Mouse (Mus musculus) B cell, adult 62 days (primary cell): Measurements from ENCODE around the gene Olfr1043. TPM values are rescaled to one million over a fixed set of nuclear protein-coding genes. Genes with fewer than 3 reads are reported as not detected.

Source experiments
- total RNA-seq: library from RNA; stranded (reverse); gene quantifications from 4 replicates; pipeline ENCODE4 v1.2.4, GENCODE M21; 2023

Olfr1043 gene
- total RNA-seq: not detected in 4 replicates

DNA sequence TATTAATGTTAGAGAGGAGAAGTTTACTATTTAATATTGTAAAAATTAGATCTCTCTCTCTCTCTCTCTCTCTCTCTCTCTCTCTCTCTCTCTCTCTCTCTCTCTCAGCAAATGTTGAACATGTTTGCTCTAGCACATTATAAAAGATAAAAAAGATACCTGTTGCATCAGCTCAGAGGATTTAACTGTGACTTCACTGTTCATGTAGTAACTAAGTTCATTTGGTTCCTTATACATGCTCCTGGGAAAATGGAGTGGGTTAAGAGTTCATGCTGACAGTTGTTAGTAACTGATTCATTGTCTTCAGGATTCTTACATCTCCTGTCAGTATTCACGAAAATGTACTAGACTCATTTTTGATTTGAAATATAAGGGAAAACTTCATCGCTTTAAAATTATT lies at the start of gene Olfr1043:
Gene Olfr1043, minus strand, starts transcription at position 101 of the 400 bp plus-strand sequence.

DNA sequence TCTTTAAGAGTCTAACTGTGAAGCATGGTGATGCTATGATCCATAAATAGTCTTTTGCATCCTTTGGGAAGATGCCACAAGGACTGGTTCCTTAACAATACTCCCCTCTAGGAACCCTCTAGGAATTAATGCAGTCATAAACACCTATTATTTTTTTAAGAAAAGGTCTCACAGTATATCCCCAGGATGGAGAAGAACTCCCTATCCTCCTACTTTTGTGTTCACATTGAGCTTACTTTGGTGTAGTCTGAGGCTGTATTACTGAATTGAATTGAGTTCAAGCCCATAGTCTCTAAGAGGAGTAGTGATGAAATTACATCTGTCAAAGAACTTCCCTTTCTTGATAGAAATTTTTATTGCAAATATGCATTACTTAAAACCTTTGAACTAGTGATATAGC lies 35.6 kb upstream of the Olfr1043 start, which contains the start of gene Olfr1045:
Gene Olfr1045, minus strand, starts transcription at position 101 of the 400 bp plus-strand sequence.

DNA sequence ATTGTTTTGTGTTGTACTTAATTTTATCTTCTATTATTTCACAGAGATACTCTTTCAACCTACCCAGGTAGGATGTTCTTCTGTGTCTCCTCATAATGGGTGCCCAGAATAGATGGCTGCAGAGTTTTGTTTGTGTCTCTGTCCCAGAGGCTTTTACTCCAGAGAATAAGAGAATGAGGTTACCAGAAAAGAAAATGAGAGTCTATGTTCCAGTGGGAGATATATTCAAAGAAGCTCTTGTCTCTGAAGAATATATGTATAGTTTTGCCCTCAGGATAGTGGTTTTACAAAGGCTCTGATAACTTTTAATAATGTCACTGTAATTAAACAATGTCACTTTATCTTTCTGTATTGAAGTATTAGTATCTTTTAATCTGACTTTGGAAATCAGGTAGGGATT lies 18.3 kb upstream of the Olfr1043 start, which contains the start of gene Olfr52:
Gene Olfr52, minus strand, starts transcription at position 101 of the 400 bp plus-strand sequence.

DNA sequence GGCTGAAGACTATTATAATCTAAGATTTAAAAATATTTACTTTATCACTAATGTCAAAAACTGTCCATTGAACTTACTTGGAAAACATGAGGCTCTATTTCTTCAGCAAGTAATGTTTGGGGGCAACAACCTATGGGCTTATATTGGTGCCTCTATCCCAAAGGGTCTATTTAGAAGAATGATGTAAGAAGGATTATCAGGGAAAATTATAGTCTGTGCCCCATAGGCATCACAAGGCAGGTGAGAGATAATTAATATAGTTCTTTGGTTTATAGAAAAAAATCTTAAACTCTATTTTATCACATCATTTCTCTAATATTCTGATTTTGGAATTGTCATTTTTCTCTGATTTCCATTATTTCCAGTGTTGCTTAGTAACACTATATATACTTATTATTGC lies 10.4 kb upstream of the Olfr1043 start, which contains the start of gene Olfr1044:
Gene Olfr1044, minus strand, starts transcription at position 101 of the 400 bp plus-strand sequence.

GRCm38 (mm10) chr2:86161738-86162137 lies 5.6 kb downstream of the Olfr1043 start, which contains the start of gene Olfr1042:
Gene Olfr1042, minus strand, starts transcription at chr2:86161838.

GRCm38 (mm10) chr2:86146632-86147031 lies 20.7 kb downstream of the Olfr1043 start, which contains the start of gene Olfr1040:
Gene Olfr1040, minus strand, starts transcription at chr2:86146732.

GRCm38 (mm10) chr2:86135828-86136227 lies 31.5 kb downstream of the Olfr1043 start, which contains the start of gene Olfr1039:
Gene Olfr1039, minus strand, starts transcription at chr2:86135928.

Other genes with a start within 250 kb of the Olfr1043 start
- not detected in 4 replicates for gene Olfr1026, start 246.0 kb downstream of the Olfr1043 start, total RNA-seq
- 0.15 TPM in 1 of 4 replicates, not detected in the others for gene Olfr1028, start 217.1 kb downstream of the Olfr1043 start, total RNA-seq
- not detected in 4 replicates for gene Olfr1029, start 193.6 kb downstream of the Olfr1043 start, total RNA-seq
- not detected in 4 replicates for gene Olfr1030, start 188.2 kb downstream of the Olfr1043 start, total RNA-seq
- not detected in 4 replicates for gene Olfr1031, start 177.2 kb downstream of the Olfr1043 start, total RNA-seq
- gene Olfr1032, start 162.0 kb downstream of the Olfr1043 start, total RNA-seq: not detected in 4 replicates
- gene Olfr1033, start 146.9 kb downstream of the Olfr1043 start, total RNA-seq: not detected in 4 replicates
- gene Olfr1034, start 121.7 kb downstream of the Olfr1043 start, total RNA-seq: not detected in 4 replicates
- not detected in 4 replicates for gene Olfr1036, start 93.5 kb downstream of the Olfr1043 start, total RNA-seq
- gene Olfr1037, start 80.1 kb downstream of the Olfr1043 start, total RNA-seq: not detected in 4 replicates
- not detected in 4 replicates for gene Olfr1039, start 31.6 kb downstream of the Olfr1043 start, total RNA-seq
- not detected in 4 replicates for gene Olfr1040, start 20.8 kb downstream of the Olfr1043 start, total RNA-seq
- not detected in 4 replicates for gene Olfr1042, start 5.7 kb downstream of the Olfr1043 start, total RNA-seq
- not detected in 4 replicates for gene Olfr1044, start 10.3 kb upstream of the Olfr1043 start, total RNA-seq
- gene Olfr52, start 18.2 kb upstream of the Olfr1043 start, total RNA-seq: not detected in 4 replicates
- gene Olfr1045, start 35.5 kb upstream of the Olfr1043 start, total RNA-seq: not detected in 4 replicates
- gene Olfr1046, start 51.8 kb upstream of the Olfr1043 start, total RNA-seq: not detected in 4 replicates
- not detected in 4 replicates for gene Olfr1047, start 63.9 kb upstream of the Olfr1043 start, total RNA-seq
- not detected in 4 replicates for gene Olfr1048, start 72.8 kb upstream of the Olfr1043 start, total RNA-seq
- not detected in 4 replicates for gene Olfr1049, start 90.8 kb upstream of the Olfr1043 start, total RNA-seq
- not detected in 4 replicates for gene Olfr1051, start 111.6 kb upstream of the Olfr1043 start, total RNA-seq
- not detected in 4 replicates for gene Olfr1052, start 124.9 kb upstream of the Olfr1043 start, total RNA-seq
- gene Olfr1053, start 147.8 kb upstream of the Olfr1043 start, total RNA-seq: not detected in 4 replicates
- gene Olfr1054, start 167.9 kb upstream of the Olfr1043 start, total RNA-seq: not detected in 4 replicates
- not detected in 4 replicates for gene Olfr1055, start 182.8 kb upstream of the Olfr1043 start, total RNA-seq
- gene Olfr1056, start 194.9 kb upstream of the Olfr1043 start, total RNA-seq: not detected in 4 replicates
- gene Olfr1057, start 210.9 kb upstream of the Olfr1043 start, total RNA-seq: not detected in 4 replicates
- gene Olfr1058, start 221.0 kb upstream of the Olfr1043 start, total RNA-seq: not detected in 4 replicates
- gene Olfr1061, start 246.5 kb upstream of the Olfr1043 start, total RNA-seq: not detected in 4 replicates